In genomic region chr1:13984833-13985232, GRCm38 (mm10) we compare ENCODE assay signal across 23 mouse cellular contexts.
"Had no signal": no experiment of that assay in that cellular context is flagged by ENCODE, and none has a peak within 500 bp of the region (broad histone marks: within the 10 kb centered on the region; RNA-seq: fewer than 3 reads in every experiment).

No protein-coding gene starts in this region.

- H3K4me1 ChIP-seq: limb, embryonic 10.5 days; limb, embryonic 13.5 days; liver, embryonic 13.5 days; megakaryocyte, embryonic 14.5 days; midbrain, embryonic 10.5 days; midbrain, embryonic 13.5 days; neural tube, embryonic 13.5 days; stomach, embryonic 15.5 days had no signal

- H3K4me2 ChIP-seq: limb, embryonic 13.5 days; liver, embryonic 13.5 days; midbrain, embryonic 13.5 days; neural tube, embryonic 13.5 days; stomach, embryonic 15.5 days had no signal

- H3K27ac ChIP-seq: kidney, postnatal 0 days; limb, embryonic 10.5 days; limb, embryonic 13.5 days; liver, embryonic 13.5 days; midbrain, embryonic 10.5 days; midbrain, embryonic 13.5 days; neural tube, embryonic 13.5 days; stomach, embryonic 15.5 days had no signal

- ATAC-seq: intestine, postnatal 0 days; midbrain, embryonic 13.5 days; midbrain, embryonic 16.5 days had no signal

- DNase-seq: kidney, adult 2 months; kidney, postnatal 25 days; layer of hippocampus, postnatal 36 days; liver; liver, embryonic 13.5 days; lung, adult 2 months; lung, postnatal 14 days; lung, postnatal 4 days; right cerebral cortex, adult 18-20 months; right cerebral cortex, postnatal 25 days; spleen, adult 18-20 months; thymus, postnatal 25 days had no signal

- H3K36me3 ChIP-seq: limb, embryonic 10.5 days; limb, embryonic 13.5 days; liver, embryonic 13.5 days; midbrain, embryonic 10.5 days; midbrain, embryonic 13.5 days; neural tube, embryonic 13.5 days; stomach, embryonic 15.5 days had no signal

- H3K27me3 ChIP-seq: limb, embryonic 13.5 days; liver, embryonic 13.5 days; megakaryocyte, embryonic 14.5 days; midbrain, embryonic 13.5 days; neural tube, embryonic 13.5 days; stomach, embryonic 15.5 days had no signal

- H3K4me3 ChIP-seq: limb, embryonic 10.5 days; limb, embryonic 13.5 days; liver, embryonic 13.5 days; megakaryocyte, embryonic 14.5 days; midbrain, embryonic 10.5 days; midbrain, embryonic 13.5 days; myocyte; neural tube, embryonic 13.5 days; stomach, embryonic 15.5 days had no signal

- H3K9ac ChIP-seq: limb, embryonic 13.5 days; liver, embryonic 13.5 days; midbrain, embryonic 13.5 days; neural tube, embryonic 13.5 days; stomach, embryonic 15.5 days had no signal

- H3K9me3 ChIP-seq: limb, embryonic 10.5 days; limb, embryonic 13.5 days; liver, embryonic 13.5 days; megakaryocyte, embryonic 14.5 days; midbrain, embryonic 10.5 days; midbrain, embryonic 13.5 days; neural tube, embryonic 13.5 days; stomach, embryonic 15.5 days had no signal
